Mouse (Mus musculus): Measurements from ENCODE around the gene Phactr4. TPM values are rescaled to one million over a fixed set of nuclear protein-coding genes. Genes with fewer than 3 reads are reported as not detected.

Gene Phactr4
- polyA plus RNA-seq (2012; rRNA removed) = 10.0 and 11.8 TPM in 2 replicates

GRCm38 (mm10) chr4:132421923-132422782 is at the start of gene Phactr4:
Phactr4 (minus strand) TSS chr4:132422489.

GRCm38 (mm10) chr4:132463430-132464254 is 41.4 kb upstream of the Phactr4 start, which contains the start of gene Med18:
Med18 (minus strand) TSS chr4:132463921.

GRCm38 (mm10) chr4:132353481-132353885 is 68.8 kb downstream of the Phactr4 start, which contains the start of gene Rcc1:
Rcc1 (minus strand) TSS chr4:132353605.

GRCm38 (mm10) chr4:132329115-132329834 is 93.0 kb downstream of the Phactr4 start, which contains the start of gene Trnau1ap:
Trnau1ap (minus strand) TSS chr4:132329538.

Other genes with a start within 250 kb of the Phactr4 start
- gene Ythdf2, start 210.2 kb downstream of the Phactr4 start, polyA plus RNA-seq (2012; rRNA removed) = 12.4 and 14.9 TPM in 2 replicates
- gene Gmeb1, start 160.9 kb downstream of the Phactr4 start, polyA plus RNA-seq (2012; rRNA removed) = 9.8 and 14.2 TPM in 2 replicates
- gene Taf12, start 148.1 kb downstream of the Phactr4 start, polyA plus RNA-seq (2012; rRNA removed) = 3.2 and 6.4 TPM in 2 replicates
- gene Rab42, start 119.1 kb downstream of the Phactr4 start, polyA plus RNA-seq (2012; rRNA removed) = 4.2 and 5.1 TPM in 2 replicates
- gene Trnau1ap, start 93.0 kb downstream of the Phactr4 start, polyA plus RNA-seq (2012; rRNA removed) = 13.8 and 18.0 TPM in 2 replicates
- 11.3 and 11.9 TPM in 2 replicates for gene Rcc1, start 68.9 kb downstream of the Phactr4 start, polyA plus RNA-seq (2012; rRNA removed)
- gene Med18, start 41.4 kb upstream of the Phactr4 start, polyA plus RNA-seq (2012; rRNA removed) = 2.7 and 3.7 TPM in 2 replicates
- gene Sesn2, start 88.0 kb upstream of the Phactr4 start, polyA plus RNA-seq (2012; rRNA removed) = 11.0 and 12.6 TPM in 2 replicates
- gene Atpif1, start 111.2 kb upstream of the Phactr4 start, polyA plus RNA-seq (2012; rRNA removed) = 144 and 165 TPM in 2 replicates
- gene Dnajc8, start 113.1 kb upstream of the Phactr4 start, polyA plus RNA-seq (2012; rRNA removed) = 10.1 and 13.4 TPM in 2 replicates
- 4.0 and 5.9 TPM in 2 replicates for gene Ptafr, start 141.6 kb upstream of the Phactr4 start, polyA plus RNA-seq (2012; rRNA removed)
- gene Eya3, start 216.5 kb upstream of the Phactr4 start, polyA plus RNA-seq (2012; rRNA removed) = 16.8 and 17.1 TPM in 2 replicates